Mouse (Mus musculus) intestine, postnatal 0 days (tissue): ENCODE data around the gene Muc1. TPM values are rescaled to one million over a fixed set of nuclear protein-coding genes. Genes with fewer than 3 reads are reported as not detected.

Experiments used
- ATAC-seq: fragments of 200-750 bp; cut with Nextera tagmentation; 2 replicates; pipeline ENCODE4 v1.8.0; 2017; ENCODE audit warnings: mild to moderate bottlenecking, moderate TSS enrichment, moderate library complexity
- H3K27ac ChIP-seq: fragments of 300-500 bp; sonication (generic); 2 replicates; pipeline ENCODE4 v1.5.1; 2014; ENCODE audit warnings: mild to moderate bottlenecking, low read depth, low read length, moderate library complexity
- H3K27me3 ChIP-seq: fragments of 300-500 bp; sonication (generic); replicated peaks from 2 replicates; pipeline ENCODE4 v1.6.1; 2014; ENCODE audit warnings: low read length, mixed read lengths; ENCODE audit not compliant: control insufficient read depth, insufficient read depth
- H3K36me3 ChIP-seq: fragments of 300-500 bp; sonication (generic); 2 replicates; pipeline ENCODE4 v1.6.1; 2014; ENCODE audit warnings: mild to moderate bottlenecking, moderate library complexity; ENCODE audit not compliant: control insufficient read depth, insufficient read depth
- H3K4me1 ChIP-seq: fragments of 300-500 bp; sonication (generic); replicated peaks from 2 replicates; pipeline ENCODE4 v1.6.1; 2014; ENCODE audit warnings: antibody characterized with exemption, low read length, mixed read lengths; ENCODE audit not compliant: control insufficient read depth, insufficient read depth
- H3K4me2 ChIP-seq: fragments of 300-500 bp; sonication (generic); replicated peaks from 2 replicates; pipeline ENCODE4 v1.6.1; 2014; ENCODE audit warnings: low read depth, mild to moderate bottlenecking, moderate library complexity
- H3K4me3 ChIP-seq: fragments of 300-500 bp; sonication (generic); 2 replicates; pipeline ENCODE4 v1.5.1; 2014; ENCODE audit warnings: low read depth, low read length
- H3K9ac ChIP-seq: fragments of 300-500 bp; sonication (generic); 2 replicates; pipeline ENCODE4 v1.6.1; 2014; ENCODE audit warnings: mild to moderate bottlenecking, low read depth, low read length
- H3K9me3 ChIP-seq: fragments of 300-500 bp; sonication (generic); 2 replicates; pipeline ENCODE4 v1.6.1; 2016; ENCODE audit warnings: mixed run types; ENCODE audit not compliant: control insufficient read depth
- CTCF ChIP-seq: sonication (generic); IDR thresholded peaks from 2 replicates; pipeline ENCODE4 v1.5.1; 2016; ENCODE audit warnings: low read depth, mild to moderate bottlenecking, control low read depth, antibody characterized with exemption, moderate library complexity
- WGBS: fragments of 180-500 bp; shearing (Covaris S2); extraction: QIAGEN DNeasy Blood & Tissue Kit; methylation state at CpG from one replicate; pipeline ENCODE4 v1.1.7; 2014; 5-methylcytosine and 5-hydroxymethylcytosine counted together
- microRNA counts: library from miRNA; unstranded; fragments of <30 nt; microRNA quantifications from one replicate; lab custom pipeline; 2016
- microRNA-seq: library from miRNA; unstranded; fragments of <30 nt; microRNA quantifications from one replicate; pipeline ENCODE4, GENCODE M21; 2016
- polyA plus RNA-seq: library from polyadenylated mRNA; unstranded; fragments of >200 nt; fragmentation: Nextera tagmentation; extraction: Ambion mirVana; gene quantifications from 2 replicates; pipeline ENCODE4 v1.2.1, GENCODE M21; 2015

Gene Muc1
- polyA plus RNA-seq, 1 experiment from 2014 or later = 3.5 TPM

GRCm38 (mm10) chr3:89280606-89281511, 52.0 kb downstream of the Muc1 start, which contains the start of gene Efna1:
TSS of gene Efna1 (minus strand) at chr3:89281142.
- Histone ChIP-seq H3K27ac (peak within 1 kb of the TSS; percentile 95), H3K9ac (peak within 1 kb of the TSS; percentile 90), H3K36me3 (peaks cover 4% of the 10 kb centered on the region; the same call in 1 of the 2 replicates), H3K4me2 (peak within 1 kb of the TSS; percentile 93), H3K27me3 (no peaks in the 10 kb centered on the region), H3K4me3 (peak within 1 kb of the TSS; percentile 77), H3K9me3 (no peaks in the 10 kb centered on the region), H3K4me1 (0 out of 2 replicates have a peak, but pooled peaks cover 4% of the 10 kb centered on the region)
- WGBS = under 1% methylated on average over 52 of the region's 52 CpGs
- peak; percentile 89 for ATAC-seq
- peak; percentile 23; the same call in 1 of the 2 replicates for TF ChIP-seq CTCF

GRCm38 (mm10) chr3:89281579-89282290, 52.9 kb downstream of the Muc1 start:
- H3K4me1 ChIP-seq = no peaks in the 10 kb centered on the region
- no peaks in the 10 kb centered on the region for H3K9me3 ChIP-seq
- H3K4me3 ChIP-seq = no peak overlapping the region
- TF ChIP-seq CTCF = peak; percentile 98
- ATAC-seq = no peak; the same call in 1 of the 2 replicates
- H3K27me3 ChIP-seq = no peaks in the 10 kb centered on the region
- H3K27ac ChIP-seq = peak overlapping the region; percentile 92
- peak overlapping the region; percentile 93 for H3K4me2 ChIP-seq
- H3K9ac ChIP-seq = peak overlapping the region; percentile 23; the same call in 1 of the 2 replicates
- no peaks in the 10 kb centered on the region for H3K36me3 ChIP-seq
- 13% methylated on average over 20 of the region's 20 CpGs for WGBS

GRCm38 (mm10) chr3:89282291-89282643, 53.4 kb downstream of the Muc1 start:
- WGBS = 27% methylated on average over 4 of the region's 4 CpGs
- Histone ChIP-seq H3K36me3 (no peaks in the 10 kb centered on the region), H3K27me3 (no peaks in the 10 kb centered on the region), H3K4me2 (no peak overlapping the region), H3K27ac (no peak overlapping the region), H3K9ac (no peak overlapping the region), H3K4me3 (no peak overlapping the region), H3K4me1 (no peaks in the 10 kb centered on the region), H3K9me3 (no peaks in the 10 kb centered on the region)
- TF ChIP-seq CTCF = no peak
- ATAC-seq = no peak

MicroRNA genes within 50 kb of the gene (microRNA counts, 519-probe panel; counts per million panel counts)
- microRNA mmu-miR-92b (lab: Ali Mortazavi, UCI) = not detected

Small RNA genes within 50 kb of the gene (microRNA-seq; reads per million reads assigned to microRNA genes)
- 38.0 reads per million, percentile 35 among the genes with 10 or more reads in this experiment for gene Mir92b

Other genes with a start within 250 kb of the Muc1 start
- gene Rusc1, start 135.7 kb upstream of the Muc1 start, polyA plus RNA-seq = 29.0 and 32.5 TPM in 2 replicates
- not detected in 2 replicates for gene Gm43738, start 128.0 kb upstream of the Muc1 start, polyA plus RNA-seq
- gene Fdps, start 127.1 kb upstream of the Muc1 start, polyA plus RNA-seq = 138 and 154 TPM in 2 replicates
- gene Pklr, start 92.9 kb upstream of the Muc1 start, polyA plus RNA-seq = 91.8 and 103 TPM in 2 replicates
- gene Hcn3, start 68.9 kb upstream of the Muc1 start, polyA plus RNA-seq = 1.1 TPM in 2 replicates
- gene Clk2, start 64.3 kb upstream of the Muc1 start, polyA plus RNA-seq = 8.5 and 8.6 TPM in 2 replicates
- 80.5 and 86.3 TPM in 2 replicates for gene Scamp3, start 51.6 kb upstream of the Muc1 start, polyA plus RNA-seq
- 4.9 and 5.9 TPM in 2 replicates for gene Fam189b, start 45.9 kb upstream of the Muc1 start, polyA plus RNA-seq
- gene Gba, start 26.1 kb upstream of the Muc1 start, polyA plus RNA-seq = 140 TPM in 2 replicates
- 15.2 and 17.2 TPM in 2 replicates for gene Thbs3, start 13.9 kb upstream of the Muc1 start, polyA plus RNA-seq
- 140 and 145 TPM in 2 replicates for gene Mtx1, start 2.0 kb upstream of the Muc1 start, polyA plus RNA-seq
- gene Krtcap2, start 16.9 kb downstream of the Muc1 start, polyA plus RNA-seq = 273 and 281 TPM in 2 replicates
- 1.2 and 1.3 TPM in 2 replicates for gene Trim46, start 17.3 kb downstream of the Muc1 start, polyA plus RNA-seq
- gene Dpm3, start 30.3 kb downstream of the Muc1 start, polyA plus RNA-seq = 120 and 128 TPM in 2 replicates
- 57.4 and 61.8 TPM in 2 replicates for gene Slc50a1, start 41.5 kb downstream of the Muc1 start, polyA plus RNA-seq
- 50.7 and 69.8 TPM in 2 replicates for gene Efna1, start 52.1 kb downstream of the Muc1 start, polyA plus RNA-seq
- 1.4 and 1.6 TPM in 2 replicates for gene Efna3, start 93.9 kb downstream of the Muc1 start, polyA plus RNA-seq
- 5.1 and 5.3 TPM in 2 replicates for gene Efna4, start 109.0 kb downstream of the Muc1 start, polyA plus RNA-seq
- gene Adam15, start 120.9 kb downstream of the Muc1 start, polyA plus RNA-seq = 33.9 and 37.0 TPM in 2 replicates
- 10.0 and 11.5 TPM in 2 replicates for gene Dcst2, start 132.9 kb downstream of the Muc1 start, polyA plus RNA-seq
- 23.5 and 26.7 TPM in 2 replicates for gene Dcst1, start 136.2 kb downstream of the Muc1 start, polyA plus RNA-seq
- gene Zbtb7b, start 165.7 kb downstream of the Muc1 start, polyA plus RNA-seq = 14.3 and 20.8 TPM in 2 replicates
- not detected in 2 replicates for gene Lenep, start 173.7 kb downstream of the Muc1 start, polyA plus RNA-seq
- gene Flad1, start 182.8 kb downstream of the Muc1 start, polyA plus RNA-seq = 29.2 and 32.1 TPM in 2 replicates
- 106 and 118 TPM in 2 replicates for gene Cks1b, start 189.3 kb downstream of the Muc1 start, polyA plus RNA-seq
- gene Shc1, start 189.4 kb downstream of the Muc1 start, polyA plus RNA-seq = 43.4 and 48.6 TPM in 2 replicates
- gene Pygo2, start 201.2 kb downstream of the Muc1 start, polyA plus RNA-seq = 17.1 and 17.5 TPM in 2 replicates
- 52.2 and 55.8 TPM in 2 replicates for gene Pbxip1, start 207.6 kb downstream of the Muc1 start, polyA plus RNA-seq
- gene Pmvk, start 225.5 kb downstream of the Muc1 start, polyA plus RNA-seq = 27.7 and 28.4 TPM in 2 replicates